In genomic region chr1:58031160-58031769, GRCm38 (mm10) we compare ENCODE assay signal across 9 mouse cellular contexts. TPM values are rescaled to one million over a fixed set of nuclear protein-coding genes. Genes with fewer than 3 reads are reported as not detected.
A peak's percentile ranks its signal among the peaks of the same experiment; 100 is the strongest.
DNase-seq lines count a peak whose midpoint lies in the region; ATAC-seq and TF ChIP-seq lines count a peak whose summit lies in the region.
"Had no signal": no experiment of that assay in that cellular context is flagged by ENCODE, and none has a peak within 500 bp of the region (broad histone marks: within the 10 kb centered on the region; RNA-seq: fewer than 3 reads in every experiment).

No protein-coding gene starts in this region.

- no peak overlapping the region for H3K9ac ChIP-seq in heart, embryonic 13.5 days
- H3K9ac ChIP-seq in kidney, postnatal 0 days (ENCODE audit: low read depth, low read length): no peak overlapping the region
- no peak overlapping the region for H3K9ac ChIP-seq in lung, embryonic 15.5 days

- WGBS in heart, embryonic 13.5 days: 61% methylated on average over 10 of the region's 10 CpGs
- 61% methylated on average over 10 of the region's 10 CpGs for WGBS in kidney, postnatal 0 days
- 55% methylated on average over 10 of the region's 10 CpGs for WGBS in lung, embryonic 15.5 days

- H3K27ac ChIP-seq in heart, embryonic 13.5 days (replicated peaks): peak overlapping the region; percentile 80
- H3K27ac ChIP-seq in kidney, postnatal 0 days: no peak overlapping the region
- H3K27ac ChIP-seq in lung, embryonic 15.5 days: peak overlapping the region; percentile 69; the same call in 1 of the 2 replicates
- H3K27ac ChIP-seq: macrophage had no signal

- no peaks in the 10 kb centered on the region; the same call in 1 of the 2 replicates for H3K27me3 ChIP-seq in heart, embryonic 13.5 days (replicated peaks)
- no peaks in the 10 kb centered on the region for H3K27me3 ChIP-seq in kidney, postnatal 0 days (ENCODE audit: insufficient read depth, low read length)
- no peaks in the 10 kb centered on the region for H3K27me3 ChIP-seq in lung, embryonic 15.5 days

- H3K9me3 ChIP-seq in heart, embryonic 13.5 days: no peaks in the 10 kb centered on the region
- H3K9me3 ChIP-seq in kidney, postnatal 0 days (replicated peaks; ENCODE audit: low read length): no peaks in the 10 kb centered on the region
- H3K9me3 ChIP-seq in lung, embryonic 15.5 days: no peaks in the 10 kb centered on the region

- peak; percentile 90 for TF ChIP-seq CTCF in kidney, postnatal 0 days (IDR thresholded peaks at IDR 0.05; ENCODE audit: low read depth)

- H3K4me3 ChIP-seq in heart, embryonic 13.5 days: 0 out of 2 replicates have a peak overlapping the region, but pooled peaks have one; percentile 46
- H3K4me3 ChIP-seq in kidney, postnatal 0 days (replicated peaks; ENCODE audit: low read depth, low read length): no peak overlapping the region
- H3K4me3 ChIP-seq in lung, embryonic 15.5 days: no peak overlapping the region

- 0 out of 2 replicates have a peak, but pooled peaks cover 1% of the 10 kb centered on the region for H3K36me3 ChIP-seq in heart, embryonic 13.5 days
- H3K36me3 ChIP-seq in kidney, postnatal 0 days (ENCODE audit: insufficient read depth, low read length): no peaks in the 10 kb centered on the region; the same call in 1 of the 2 replicates
- peaks cover under 1% of the 10 kb centered on the region; the same call in 1 of the 2 replicates for H3K36me3 ChIP-seq in lung, embryonic 15.5 days

- peaks cover 41% of the 10 kb centered on the region for H3K4me1 ChIP-seq in heart, embryonic 13.5 days
- no peaks in the 10 kb centered on the region for H3K4me1 ChIP-seq in kidney, postnatal 0 days (replicated peaks; ENCODE audit: insufficient read depth, low read length)
- H3K4me1 ChIP-seq in lung, embryonic 15.5 days: peaks cover 23% of the 10 kb centered on the region

- no peak for ATAC-seq in heart, embryonic 13.5 days (ENCODE audit: extremely low read depth, insufficient number of reproducible peaks, low FRiP score, low TSS enrichment)
- ATAC-seq in kidney, postnatal 0 days (replicated peaks; ENCODE audit: low FRiP score, low read depth): no peak
- no peak for ATAC-seq in lung, embryonic 15.5 days (ENCODE audit: borderline replicate concordance, extremely low read depth, low FRiP score, low TSS enrichment)

- DNase-seq in ES-CJ7 (ENCODE audit: low read depth, low spot score): peak; percentile 84
- peak; percentile 28 for DNase-seq in adrenal gland, adult 8-10 months
- DNase-seq in embryo, embryonic 11 days: peak; percentile 79
- peak; percentile 84 for DNase-seq in kidney, postnatal 0 days (ENCODE audit: low spot score)
- peak; percentile 41 for DNase-seq in ovary, postnatal 36 days (ENCODE audit: low spot score)
- DNase-seq in urinary bladder, postnatal 4 days (ENCODE audit: low spot score in 2 of 2): peak; percentile 32 to 72

- H3K4me2 ChIP-seq in heart, embryonic 13.5 days: peak overlapping the region; percentile 75
- H3K4me2 ChIP-seq in kidney, postnatal 0 days (ENCODE audit: low read length): no peak overlapping the region
- H3K4me2 ChIP-seq in lung, embryonic 15.5 days: no peak overlapping the region

RNA-seq across cellular contexts. Expression of gene Aox1, which starts 1.5 kb away (rescaled TPM):
- total RNA-seq in adrenal gland, adult 8-10 months (2022): 10 to 100 TPM; 30.9 to 62.1 (median 45.8) TPM
- 0.41 and 0.43 TPM in 2 replicates for polyA plus RNA-seq in heart, embryonic 13.5 days (2015; fragmentation: Nextera tagmentation; extraction: Ambion mirVana)
- polyA plus RNA-seq in kidney, postnatal 0 days (2015; fragmentation: Nextera tagmentation; extraction: Ambion mirVana): 0.13 and 0.15 TPM in 2 replicates
- polyA plus RNA-seq in lung, embryonic 15.5 days (2015; fragmentation: Nextera tagmentation; extraction: Ambion mirVana): 0.72 and 0.77 TPM in 2 replicates

RNA-seq across cellular contexts. Expression of gene Kctd18, which starts 12.5 kb away (rescaled TPM):
- total RNA-seq in adrenal gland, adult 8-10 months (2022): 10 to 100 TPM; 10.2 to 23.2 (median 16.7) TPM
- 8.7 and 9.8 TPM in 2 replicates for polyA plus RNA-seq in heart, embryonic 13.5 days (2015; fragmentation: Nextera tagmentation; extraction: Ambion mirVana)
- 12.0 and 12.7 TPM in 2 replicates for polyA plus RNA-seq in kidney, postnatal 0 days (2015; fragmentation: Nextera tagmentation; extraction: Ambion mirVana)
- polyA plus RNA-seq in lung, embryonic 15.5 days (2015; fragmentation: Nextera tagmentation; extraction: Ambion mirVana): 16.8 and 17.7 TPM in 2 replicates

RNA-seq across cellular contexts. Expression of gene Sgo2a, which starts 35.5 kb away (rescaled TPM):
- under 1 TPM; 0.35 to 0.81 (median 0.58) TPM for total RNA-seq in adrenal gland, adult 8-10 months (2022)
- 16.4 and 16.6 TPM in 2 replicates for polyA plus RNA-seq in heart, embryonic 13.5 days (2015; fragmentation: Nextera tagmentation; extraction: Ambion mirVana)
- polyA plus RNA-seq in kidney, postnatal 0 days (2015; fragmentation: Nextera tagmentation; extraction: Ambion mirVana): 8.9 and 9.3 TPM in 2 replicates
- 24.7 and 25.4 TPM in 2 replicates for polyA plus RNA-seq in lung, embryonic 15.5 days (2015; fragmentation: Nextera tagmentation; extraction: Ambion mirVana)

Comparison
In these comparisons a context has a peak if more than half of its experiments do, and no peak if none do; other contexts are left out.
1. DNase-seq: peak in every context shown above with its lines; median percentile 84 in ES-CJ7; 84 in kidney, postnatal 0 days; 79 in embryo, embryonic 11 days; 52 in urinary bladder, postnatal 4 days; 41 in ovary, postnatal 36 days; 28 in adrenal gland, adult 8-10 months.